Mouse (Mus musculus) lung, postnatal 0 days (tissue): ENCODE measurements around the gene Ankrd6. TPM values are rescaled to one million over a fixed set of nuclear protein-coding genes. Genes with fewer than 3 reads are reported as not detected.

Experiments used
- ATAC-seq: fragments of 200-750 bp; cut with Nextera tagmentation; 2 replicates; pipeline ENCODE4 v1.8.0; 2017; ENCODE audit warnings: moderate library complexity
- DNase-seq: peaks from one replicate; pipeline ENCODE4 v3.0.0-alpha.2; 2016; ENCODE audit warnings: low spot score
- H3K27ac ChIP-seq: fragments of 300-500 bp; sonication (generic); 2 replicates; pipeline ENCODE4 v1.5.1; 2014; ENCODE audit warnings: antibody characterized with exemption, mild to moderate bottlenecking, low read length, mixed read lengths
- H3K27me3 ChIP-seq: fragments of 300-500 bp; sonication (generic); replicated peaks from 2 replicates; pipeline ENCODE4 v1.6.1; 2014; ENCODE audit warnings: low read length, mixed read lengths; ENCODE audit not compliant: insufficient read depth
- H3K36me3 ChIP-seq: fragments of 300-500 bp; sonication (generic); 2 replicates; pipeline ENCODE4 v1.6.1; 2014; ENCODE audit warnings: low read length, mixed read lengths; ENCODE audit not compliant: insufficient read depth
- H3K4me1 ChIP-seq: fragments of 300-500 bp; sonication (generic); 2 replicates; pipeline ENCODE4 v1.6.1; 2014; ENCODE audit warnings: antibody characterized with exemption, low read depth, low read length, mixed read lengths; ENCODE audit not compliant: insufficient read depth
- H3K4me2 ChIP-seq: fragments of 300-500 bp; sonication (generic); replicated peaks from 2 replicates; pipeline ENCODE4 v1.6.1; 2014; ENCODE audit warnings: low read depth, mild to moderate bottlenecking, low read length, moderate library complexity, mixed read lengths
- H3K4me3 ChIP-seq: fragments of 300-500 bp; sonication (generic); 2 replicates; pipeline ENCODE4 v1.5.1; 2014; ENCODE audit warnings: low read depth, low read length
- H3K9ac ChIP-seq: fragments of 300-500 bp; sonication (generic); replicated peaks from 2 replicates; pipeline ENCODE4 v1.6.1; 2014; ENCODE audit warnings: low read depth, mild to moderate bottlenecking
- H3K9me3 ChIP-seq: fragments of 300-500 bp; sonication (generic); 2 replicates; pipeline ENCODE4 v1.6.1; 2016; ENCODE audit warnings: low read length, mixed read lengths
- CTCF ChIP-seq: IDR thresholded peaks from 2 replicates; pipeline ENCODE4 v1.5.1; 2016; ENCODE audit warnings: antibody characterized with exemption, mild to moderate bottlenecking
- EP300 ChIP-seq: IDR thresholded peaks from 2 replicates; pipeline ENCODE4 v1.6.1; 2016; ENCODE audit warnings: antibody characterized with exemption, mild to moderate bottlenecking, control low read depth
- WGBS: fragments of 180-500 bp; shearing (Covaris S2); extraction: QIAGEN DNeasy Blood & Tissue Kit; methylation state at CpG from one replicate; pipeline ENCODE4 v1.1.7; 2014; 5-methylcytosine and 5-hydroxymethylcytosine counted together
- polyA plus RNA-seq: library from polyadenylated mRNA; unstranded; fragments of >200 nt; fragmentation: Nextera tagmentation; extraction: Ambion mirVana; gene quantifications from 2 replicates; pipeline ENCODE4 v1.2.1, GENCODE M21; 2015

The Ankrd6 gene
- polyA plus RNA-seq, 1 experiment from 2014 or later: 1.2 TPM

DNA sequence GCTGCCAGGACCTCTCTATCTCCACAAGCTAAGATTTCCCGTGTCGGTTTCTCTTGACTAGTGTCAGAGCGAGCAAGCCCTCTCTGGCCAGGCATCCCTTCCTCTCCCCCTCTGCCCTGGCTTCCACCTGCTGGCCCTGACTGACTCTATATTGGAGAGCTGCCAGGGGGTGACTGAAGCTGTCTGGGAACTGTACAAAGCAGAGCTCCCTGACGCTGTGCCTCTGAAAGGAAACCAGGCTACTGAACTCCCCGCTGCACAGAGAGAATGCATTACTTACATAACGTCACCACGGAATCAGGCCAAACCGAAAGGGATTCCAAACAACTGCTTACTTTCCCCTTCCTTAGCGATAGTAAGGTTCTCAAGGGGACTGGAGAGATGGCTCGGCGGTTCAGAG lies 61.4 kb downstream of the Ankrd6 start:
- DNase-seq (peak; percentile 50), ATAC-seq (peak; percentile 50)
- H3K9ac ChIP-seq: no peak overlapping the region

DNA sequence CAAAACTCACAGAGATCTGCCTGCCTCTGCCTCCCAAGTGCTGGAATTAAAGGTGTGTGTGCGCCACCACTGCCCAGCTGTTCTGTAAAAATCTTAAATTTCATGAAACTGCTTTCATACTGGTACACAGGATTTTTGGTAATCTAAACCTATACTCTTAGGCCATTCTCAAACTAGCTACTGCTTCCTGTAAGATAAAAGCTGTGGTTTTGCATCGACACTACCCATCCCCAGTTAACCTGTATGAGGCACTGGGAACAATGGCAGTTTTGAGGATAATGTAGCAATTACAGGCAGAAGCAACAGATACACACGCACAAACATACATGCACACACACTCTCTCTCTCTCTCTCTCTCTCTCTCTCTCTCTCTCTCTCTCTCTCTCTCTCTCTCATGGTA lies 64.2 kb downstream of the Ankrd6 start:
- H3K4me2 ChIP-seq: no peak overlapping the region
- no peak overlapping the region for H3K27ac ChIP-seq
- H3K4me1 ChIP-seq: no peaks in the 10 kb centered on the region
- H3K4me3 ChIP-seq: no peak overlapping the region
- H3K9me3 ChIP-seq: no peaks in the 10 kb centered on the region
- TF ChIP-seq CTCF: no peak
- TF ChIP-seq EP300: no peak
- DNase-seq (no peak), ATAC-seq (no peak)
- H3K27me3 ChIP-seq: no peaks in the 10 kb centered on the region
- no peaks in the 10 kb centered on the region for H3K36me3 ChIP-seq
- WGBS: 89% methylated on average over 3 of the region's 3 CpGs
- no peak overlapping the region for H3K9ac ChIP-seq

More for the DNA sequence above, 61.4 kb downstream of the Ankrd6 start:
- Histone ChIP-seq H3K27me3 (no peaks in the 10 kb centered on the region), H3K36me3 (no peaks in the 10 kb centered on the region), H3K9me3 (no peaks in the 10 kb centered on the region), H3K4me1 (no peaks in the 10 kb centered on the region), H3K27ac (no peak overlapping the region), H3K4me3 (no peak overlapping the region), H3K4me2 (0 out of 2 replicates have a peak overlapping the region, but pooled peaks have one; percentile 22)
- no peak for TF ChIP-seq EP300
- no peak for TF ChIP-seq CTCF
- 41% methylated on average over 11 of the region's 11 CpGs for WGBS

DNA sequence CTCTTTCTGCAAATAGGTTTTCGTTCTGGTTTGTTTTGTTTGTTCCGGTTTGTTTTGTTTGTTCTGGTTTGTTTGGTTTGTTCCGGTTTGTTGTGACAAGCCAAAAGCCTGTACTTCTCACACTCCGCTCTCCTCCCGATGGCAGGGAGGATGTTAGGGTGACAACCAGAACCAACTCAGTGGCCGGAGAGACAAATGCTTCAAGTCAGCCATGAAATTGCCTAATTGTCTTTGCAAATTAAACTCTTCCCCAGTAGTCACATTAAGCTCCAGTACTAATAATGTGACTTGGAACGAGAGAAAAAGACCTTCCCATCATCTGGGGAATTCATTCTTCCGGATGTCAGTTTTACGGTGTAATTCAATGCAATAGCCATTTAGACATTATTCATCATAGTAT lies 66.0 kb downstream of the Ankrd6 start:
- no peak overlapping the region for H3K4me2 ChIP-seq
- 50% methylated on average over 9 of the region's 9 CpGs for WGBS
- H3K36me3 ChIP-seq: no peaks in the 10 kb centered on the region
- no peak overlapping the region for H3K27ac ChIP-seq
- DNase-seq: no peak
- no peaks in the 10 kb centered on the region for H3K27me3 ChIP-seq
- no peaks in the 10 kb centered on the region for H3K4me1 ChIP-seq
- no peak overlapping the region for H3K9ac ChIP-seq
- no peak for TF ChIP-seq CTCF
- TF ChIP-seq EP300: no peak
- H3K4me3 ChIP-seq: no peak overlapping the region
- no peak for ATAC-seq
- no peaks in the 10 kb centered on the region for H3K9me3 ChIP-seq

DNA sequence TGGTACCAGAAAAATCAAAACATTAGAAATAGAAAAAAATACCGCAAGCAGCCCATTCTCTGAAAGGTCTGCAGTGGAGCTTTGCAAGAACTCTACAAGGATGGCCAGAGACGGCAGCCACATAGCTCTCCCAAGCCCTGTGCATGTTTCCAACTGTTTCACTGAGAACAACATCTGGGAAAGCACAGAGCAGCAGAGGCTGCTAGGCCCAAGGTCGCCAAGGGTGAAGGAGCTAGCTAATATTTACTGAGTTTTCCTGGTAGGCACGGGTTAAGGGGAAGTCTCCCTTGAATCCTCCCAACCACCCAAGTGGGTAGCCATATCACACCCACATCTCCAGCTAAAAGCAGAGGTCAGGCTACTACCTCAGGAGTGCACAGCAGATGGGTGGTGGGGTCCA lies 69.6 kb downstream of the Ankrd6 start:
- WGBS: 52% methylated on average over 4 of the region's 4 CpGs
- Histone ChIP-seq H3K9me3 (no peaks in the 10 kb centered on the region), H3K27ac (no peak overlapping the region), H3K4me2 (no peak overlapping the region), H3K4me1 (no peaks in the 10 kb centered on the region), H3K4me3 (no peak overlapping the region), H3K27me3 (no peaks in the 10 kb centered on the region), H3K9ac (no peak overlapping the region), H3K36me3 (no peaks in the 10 kb centered on the region)
- TF ChIP-seq CTCF (no peak), EP300 (no peak)
- DNase-seq: no peak
- ATAC-seq: no peak

DNA sequence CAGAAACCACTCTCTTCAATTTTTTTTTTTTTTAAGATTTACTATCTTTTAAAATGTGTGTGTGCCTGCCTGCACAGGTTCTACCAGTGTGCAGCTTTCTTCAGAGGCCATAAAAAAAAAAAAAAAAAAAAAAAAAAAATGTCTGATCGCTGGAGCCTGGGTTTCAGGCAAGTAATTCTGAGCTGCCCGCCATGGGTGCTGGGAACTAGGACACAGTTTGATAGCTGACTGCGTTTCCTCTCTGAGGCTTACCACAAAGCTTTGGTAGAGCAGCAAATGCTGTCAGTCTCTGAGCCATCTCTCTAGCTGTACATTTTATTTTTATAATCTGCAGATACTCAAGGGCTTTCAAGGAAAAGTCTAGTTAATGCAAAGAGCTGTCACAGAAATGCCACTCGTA lies 76.0 kb downstream of the Ankrd6 start:
- no peak for DNase-seq
- 80% methylated on average over 4 of the region's 4 CpGs for WGBS

DNA sequence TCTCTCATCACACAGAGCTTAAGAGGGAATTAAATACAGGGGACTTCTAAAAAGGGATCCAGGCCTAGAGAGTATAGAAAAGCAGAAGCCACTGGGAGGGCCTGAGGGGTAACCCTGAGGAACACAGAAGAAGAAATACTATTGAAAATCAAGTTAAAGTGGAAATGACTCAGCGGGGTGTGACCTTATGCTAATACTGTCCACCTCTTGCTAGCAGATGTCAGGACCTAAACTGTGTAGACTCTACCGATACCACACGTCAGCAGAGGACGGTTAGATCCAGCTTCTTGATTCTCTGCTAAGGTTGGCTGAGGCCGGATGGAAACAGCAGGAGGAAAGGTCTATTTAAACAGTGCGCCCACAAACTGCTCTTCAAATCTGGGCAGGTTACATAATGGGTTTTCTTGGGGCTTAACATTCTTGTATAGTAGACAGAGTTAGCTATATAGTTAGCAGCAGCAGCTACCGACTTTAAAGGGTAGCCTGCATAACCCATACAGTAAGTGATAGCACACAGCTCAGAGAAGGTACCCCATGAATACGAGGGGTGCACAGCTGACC lies 78.4 kb downstream of the Ankrd6 start:
- 68% methylated on average over 8 of the region's 8 CpGs for WGBS
- H3K9ac ChIP-seq: no peak overlapping the region
- H3K27ac ChIP-seq: no peak overlapping the region
- H3K4me1 ChIP-seq: no peaks in the 10 kb centered on the region
- ATAC-seq: no peak
- TF ChIP-seq EP300 (no peak), CTCF (no peak)
- H3K36me3 ChIP-seq: no peaks in the 10 kb centered on the region
- H3K4me3 ChIP-seq: no peak overlapping the region
- DNase-seq: no peak
- no peaks in the 10 kb centered on the region for H3K9me3 ChIP-seq
- no peak overlapping the region for H3K4me2 ChIP-seq
- no peaks in the 10 kb centered on the region for H3K27me3 ChIP-seq

More for the DNA sequence above, 76.0 kb downstream of the Ankrd6 start:
- Histone ChIP-seq H3K4me3 (no peak overlapping the region), H3K36me3 (no peaks in the 10 kb centered on the region), H3K4me1 (no peaks in the 10 kb centered on the region), H3K27me3 (no peaks in the 10 kb centered on the region), H3K4me2 (no peak overlapping the region), H3K27ac (no peak overlapping the region), H3K9me3 (no peaks in the 10 kb centered on the region), H3K9ac (no peak overlapping the region)
- TF ChIP-seq CTCF: no peak
- no peak for TF ChIP-seq EP300
- no peak for ATAC-seq

DNA sequence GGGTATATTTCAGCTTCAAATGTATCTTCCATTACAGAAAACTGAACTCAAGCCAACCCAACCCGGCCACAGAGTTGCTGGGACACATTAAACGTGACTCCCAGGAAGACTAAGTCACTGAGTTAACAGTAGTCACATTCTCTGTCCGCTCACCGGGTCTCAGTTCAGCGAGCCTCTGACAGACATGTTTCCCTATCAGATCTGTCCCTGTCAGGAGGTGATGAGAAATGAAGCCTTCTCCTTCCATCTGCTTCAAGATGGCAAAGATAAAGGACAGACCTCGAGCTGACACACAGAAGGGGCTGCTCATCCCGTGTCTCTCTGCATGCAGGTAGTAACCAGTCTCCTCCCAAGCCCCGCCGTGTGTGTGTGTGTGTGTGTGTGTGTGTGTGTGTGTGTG lies 81.3 kb downstream of the Ankrd6 start:
- no peak overlapping the region for H3K27ac ChIP-seq

More for the DNA sequence above, 81.3 kb downstream of the Ankrd6 start:
- WGBS: 25% methylated on average over 9 of the region's 9 CpGs
- H3K27me3 ChIP-seq: no peaks in the 10 kb centered on the region
- no peak for DNase-seq
- no peak overlapping the region for H3K4me2 ChIP-seq
- no peak overlapping the region for H3K9ac ChIP-seq
- no peak for ATAC-seq
- no peaks in the 10 kb centered on the region for H3K9me3 ChIP-seq
- H3K4me3 ChIP-seq: no peak overlapping the region
- TF ChIP-seq CTCF (no peak), EP300 (no peak)
- H3K4me1 ChIP-seq: no peaks in the 10 kb centered on the region
- H3K36me3 ChIP-seq: no peaks in the 10 kb centered on the region
